Mouse (Mus musculus): ENCODE measurements around the gene Klrb1c. TPM values are rescaled to one million over a fixed set of nuclear protein-coding genes. Genes with fewer than 3 reads are reported as not detected.
"Not testable (repeated sequence)": the region's sequence is repeated elsewhere in the genome, so short reads cannot be mapped to it uniquely, and the experiment has no call there.

Gene Klrb1c
- polyA plus RNA-seq, 1 experiment from 2014 or later, result 0.16 TPM

- H3K4me3 ChIP-seq (replicated peaks; ENCODE audit: low read depth, low read length), result peak overlapping the region; percentile 66
- H3K4me2 ChIP-seq (ENCODE audit: low read length), result peak overlapping the region; percentile 47
- no peak for TF ChIP-seq CTCF (IDR thresholded peaks at IDR 0.05; ENCODE audit: low read depth)
- H3K9ac ChIP-seq (ENCODE audit: low read depth, low read length), result 0 out of 2 replicates have a peak overlapping the region, but pooled peaks have one; percentile 31
- no peak for ATAC-seq (replicated peaks; ENCODE audit: low FRiP score, low read depth)
- 14% methylated on average over 15 of the region's 15 CpGs for WGBS
- H3K27ac ChIP-seq, result peak overlapping the region; percentile 50; the same call in 1 of the 2 replicates
- H3K4me1 ChIP-seq (replicated peaks; ENCODE audit: insufficient read depth, low read length), result no peaks in the 10 kb centered on the region; the same call in 1 of the 2 replicates
- H3K9me3 ChIP-seq (replicated peaks; ENCODE audit: low read length), result no peaks in the 10 kb centered on the region
- H3K36me3 ChIP-seq (ENCODE audit: insufficient read depth, low read length), result no peaks in the 10 kb centered on the region
- DNase-seq (ENCODE audit: low spot score), result peak; percentile 50
- H3K27me3 ChIP-seq (ENCODE audit: insufficient read depth, low read length), result no peaks in the 10 kb centered on the region
These were observed 9.1 kb upstream of the Klrb1c start for GRCm38 (mm10) chr6:128797936-128798771.

- Histone ChIP-seq H3K27ac (no peak overlapping the region), H3K9me3 (replicated peaks; ENCODE audit: low read length) (no peaks in the 10 kb centered on the region), H3K27me3 (ENCODE audit: insufficient read depth, low read length) (no peaks in the 10 kb centered on the region), H3K4me3 (replicated peaks; ENCODE audit: low read depth, low read length) (no peak overlapping the region), H3K4me1 (replicated peaks; ENCODE audit: insufficient read depth, low read length) (no peaks in the 10 kb centered on the region; the same call in 1 of the 2 replicates), H3K9ac (ENCODE audit: low read depth, low read length) (no peak overlapping the region), H3K36me3 (ENCODE audit: insufficient read depth, low read length) (no peaks in the 10 kb centered on the region), H3K4me2 (ENCODE audit: low read length) (no peak overlapping the region)
- TF ChIP-seq CTCF (IDR thresholded peaks at IDR 0.05; ENCODE audit: low read depth), result no peak
- ATAC-seq (replicated peaks; ENCODE audit: low FRiP score, low read depth) (no peak), DNase-seq (ENCODE audit: low spot score) (no peak)
- 82% methylated on average over 12 of the region's 12 CpGs for WGBS
These were observed 8.3 kb upstream of the Klrb1c start for GRCm38 (mm10) chr6:128797185-128797905.

GRCm38 (mm10) chr6:128796321-128796955 lies 7.4 kb upstream of the Klrb1c start:
- Histone ChIP-seq H3K36me3 (ENCODE audit: insufficient read depth, low read length) (no peaks in the 10 kb centered on the region), H3K4me2 (ENCODE audit: low read length) (no peak overlapping the region), H3K27me3 (ENCODE audit: insufficient read depth, low read length) (no peaks in the 10 kb centered on the region), H3K9me3 (replicated peaks; ENCODE audit: low read length) (no peaks in the 10 kb centered on the region), H3K4me1 (replicated peaks; ENCODE audit: insufficient read depth, low read length) (no peaks in the 10 kb centered on the region; the same call in 1 of the 2 replicates), H3K9ac (ENCODE audit: low read depth, low read length) (no peak overlapping the region), H3K27ac (no peak overlapping the region), H3K4me3 (replicated peaks; ENCODE audit: low read depth, low read length) (no peak overlapping the region)
- no peak for DNase-seq (ENCODE audit: low spot score)
- WGBS, result 67% methylated on average over 8 of the region's 8 CpGs
- no peak for TF ChIP-seq CTCF (IDR thresholded peaks at IDR 0.05; ENCODE audit: low read depth)
- no peak for ATAC-seq (replicated peaks; ENCODE audit: low FRiP score, low read depth)

- peak; percentile 50 for DNase-seq (ENCODE audit: low spot score)
These were observed 4.7 kb upstream of the Klrb1c start for GRCm38 (mm10) chr6:128793734-128794133.

GRCm38 (mm10) chr6:128790491-128790994 lies 1.5 kb upstream of the Klrb1c start:
- H3K4me3 ChIP-seq (replicated peaks; ENCODE audit: low read depth, low read length); H3K4me1 ChIP-seq (replicated peaks; ENCODE audit: insufficient read depth, low read length); H3K27me3 ChIP-seq (ENCODE audit: insufficient read depth, low read length); DNase-seq (ENCODE audit: low spot score); H3K27ac ChIP-seq; H3K4me2 ChIP-seq (ENCODE audit: low read length); H3K9ac ChIP-seq (ENCODE audit: low read depth, low read length); ATAC-seq (replicated peaks; ENCODE audit: low FRiP score, low read depth); H3K36me3 ChIP-seq (ENCODE audit: insufficient read depth, low read length); H3K9me3 ChIP-seq (replicated peaks; ENCODE audit: low read length): not testable (repeated sequence)
- 76% methylated on average over 4 of the region's 4 CpGs for WGBS

More at GRCm38 (mm10) chr6:128793734-128794133, 4.7 kb upstream of the Klrb1c start:
- no peaks in the 10 kb centered on the region for H3K9me3 ChIP-seq (replicated peaks; ENCODE audit: low read length)
- no peak overlapping the region for H3K4me3 ChIP-seq (replicated peaks; ENCODE audit: low read depth, low read length)
- H3K27ac ChIP-seq, result no peak overlapping the region
- no peak overlapping the region for H3K4me2 ChIP-seq (ENCODE audit: low read length)
- H3K9ac ChIP-seq (ENCODE audit: low read depth, low read length), result no peak overlapping the region
- no peaks in the 10 kb centered on the region for H3K27me3 ChIP-seq (ENCODE audit: insufficient read depth, low read length)
- H3K36me3 ChIP-seq (ENCODE audit: insufficient read depth, low read length), result no peaks in the 10 kb centered on the region
- whole genome bisulfite sequencing, result 9% methylated on average over 6 of the region's 6 CpGs
- ATAC-seq (replicated peaks; ENCODE audit: low FRiP score, low read depth), result no peak
- TF ChIP-seq CTCF (IDR thresholded peaks at IDR 0.05; ENCODE audit: low read depth), result no peak
- H3K4me1 ChIP-seq (replicated peaks; ENCODE audit: insufficient read depth, low read length), result no peaks in the 10 kb centered on the region; the same call in 1 of the 2 replicates

DNA sequence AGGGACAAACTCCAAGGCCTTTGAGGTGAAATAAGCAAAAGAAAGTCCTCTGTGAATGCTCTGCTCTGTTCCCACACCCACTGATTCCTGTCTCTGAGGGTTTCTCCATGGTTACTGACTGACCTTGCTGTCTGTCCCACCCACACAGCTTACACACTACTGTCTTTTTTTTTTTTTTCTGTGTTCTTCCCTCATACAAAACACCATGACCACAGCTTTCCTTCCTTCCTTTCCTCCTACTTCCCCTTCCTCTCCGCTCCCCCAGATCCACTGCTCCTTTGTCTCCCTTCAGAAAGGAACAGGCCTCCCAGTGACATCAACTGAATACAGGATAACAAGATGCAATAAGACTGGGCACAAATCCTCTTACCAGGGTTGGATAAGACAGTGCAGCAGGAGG lies 498 bp downstream of the Klrb1c start:
- no peaks in the 10 kb centered on the region for H3K27me3 ChIP-seq (ENCODE audit: insufficient read depth, low read length)
- no peaks in the 10 kb centered on the region for H3K36me3 ChIP-seq (ENCODE audit: insufficient read depth, low read length)
- H3K9ac ChIP-seq (ENCODE audit: low read depth, low read length), result no peak overlapping the region
- ATAC-seq (replicated peaks; ENCODE audit: low FRiP score, low read depth) (no peak), DNase-seq (ENCODE audit: low spot score) (no peak)
- H3K27ac ChIP-seq, result no peak overlapping the region
- WGBS, result 78% methylated on average over 1 of the region's 1 CpGs
- no peaks in the 10 kb centered on the region; the same call in 1 of the 2 replicates for H3K4me1 ChIP-seq (replicated peaks; ENCODE audit: insufficient read depth, low read length)
- no peaks in the 10 kb centered on the region for H3K9me3 ChIP-seq (replicated peaks; ENCODE audit: low read length)
- no peak overlapping the region for H3K4me3 ChIP-seq (replicated peaks; ENCODE audit: low read depth, low read length)
- no peak for TF ChIP-seq CTCF (IDR thresholded peaks at IDR 0.05; ENCODE audit: low read depth)
- H3K4me2 ChIP-seq (ENCODE audit: low read length), result no peak overlapping the region

DNA sequence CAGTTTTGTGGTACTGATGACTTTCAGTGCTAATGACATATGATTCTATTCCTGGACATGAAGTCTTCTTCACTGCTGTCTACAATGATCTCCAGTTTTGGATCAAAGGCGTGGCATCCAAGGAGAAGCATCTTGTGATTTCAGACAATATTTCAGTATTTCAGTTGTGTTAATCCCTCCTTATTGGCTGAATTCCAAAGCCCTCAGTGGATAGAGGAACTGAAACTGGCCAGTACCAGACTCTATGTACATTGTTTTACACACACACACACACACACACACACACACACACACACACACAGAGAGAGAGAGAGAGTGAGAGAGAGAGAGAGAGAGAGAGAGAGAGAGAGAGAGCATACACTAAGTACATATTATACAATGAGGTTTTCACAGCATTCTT lies 2.6 kb downstream of the Klrb1c start:
- not testable (repeated sequence) for H3K27me3 ChIP-seq (ENCODE audit: insufficient read depth, low read length); H3K36me3 ChIP-seq (ENCODE audit: insufficient read depth, low read length); H3K9me3 ChIP-seq (replicated peaks; ENCODE audit: low read length); ATAC-seq (replicated peaks; ENCODE audit: low FRiP score, low read depth); DNase-seq (ENCODE audit: low spot score); H3K27ac ChIP-seq; H3K4me2 ChIP-seq (ENCODE audit: low read length); H3K4me3 ChIP-seq (replicated peaks; ENCODE audit: low read depth, low read length); H3K4me1 ChIP-seq (replicated peaks; ENCODE audit: insufficient read depth, low read length); H3K9ac ChIP-seq (ENCODE audit: low read depth, low read length)
- WGBS, result 97% methylated on average over 1 of the region's 1 CpGs

All from kidney, postnatal 0 days (tissue).